Mouse (Mus musculus) right cerebral cortex, adult 2 months (tissue): Measurements from ENCODE around the gene Usf3.

ENCODE experiments used
- DNase-seq, 2 experiments: peaks; one replicate each; pipeline ENCODE4 v3.0.0; 2021 to 2022; ENCODE audit warnings: low spot score in 2 of 2

The Usf3 gene

DNA sequence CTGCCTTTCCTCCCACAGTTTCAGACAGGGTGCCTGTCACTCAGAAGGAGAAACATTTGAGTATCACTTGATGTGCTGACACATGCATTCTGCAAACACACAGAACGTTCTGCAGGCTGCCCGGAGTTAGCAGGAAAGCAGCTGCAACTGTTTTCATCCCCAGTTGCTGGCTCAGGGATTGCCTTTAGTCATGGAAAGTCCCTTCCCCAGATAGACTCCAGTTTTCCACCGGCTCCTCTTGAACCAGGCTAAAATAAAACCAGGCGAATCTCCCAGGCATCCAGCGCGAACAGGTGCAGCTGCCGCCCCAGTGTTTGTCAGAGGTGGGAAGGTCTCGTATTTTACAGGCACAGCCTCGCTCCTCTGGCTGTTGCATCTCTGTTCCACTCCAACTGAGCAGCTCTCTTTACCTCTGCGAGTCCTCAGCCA lies 65.8 kb downstream of the Usf3 start:
- DNase-seq, result peak; percentile 35 to 46

DNA sequence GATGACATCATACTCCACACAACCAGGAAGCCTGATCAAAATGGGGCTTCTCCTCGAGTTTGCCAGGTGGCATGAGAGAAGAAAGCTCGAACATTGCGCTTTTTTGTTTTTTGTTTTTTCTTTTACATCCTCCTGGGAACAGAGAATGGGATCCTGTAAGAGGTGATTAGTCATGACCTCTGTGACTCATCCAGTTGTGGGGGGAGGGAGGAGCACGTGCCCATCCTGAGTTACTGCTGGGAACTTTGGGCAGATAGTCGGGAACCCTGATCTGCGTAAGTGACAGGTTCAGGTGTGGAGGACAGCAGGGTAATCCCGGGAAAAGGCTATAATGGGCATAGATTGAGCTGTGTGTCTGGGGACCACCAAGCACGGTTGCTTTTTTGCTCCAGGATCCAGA lies 67.4 kb downstream of the Usf3 start:
- DNase-seq, result no peak

DNA sequence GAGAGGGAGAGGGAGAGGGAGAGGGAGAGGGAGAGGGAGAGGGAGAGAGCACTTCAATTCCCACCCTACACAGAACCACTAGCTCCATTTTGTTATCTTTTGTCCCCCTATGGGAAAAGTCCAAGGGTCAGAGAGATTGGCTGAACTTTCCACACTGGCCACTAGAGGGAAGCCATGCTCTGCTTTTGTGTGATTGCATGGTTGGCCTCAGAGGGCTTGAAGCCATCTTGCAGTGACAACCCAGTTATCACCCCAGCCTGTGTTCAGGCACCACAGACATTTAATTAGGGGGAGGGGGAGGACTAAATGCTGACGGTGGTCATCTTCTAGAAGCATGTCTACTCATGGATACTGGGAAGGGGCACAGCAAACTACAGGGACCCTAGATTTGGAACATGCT lies 69.6 kb downstream of the Usf3 start:
- peak; percentile 78 to 80 for DNase-seq

DNA sequence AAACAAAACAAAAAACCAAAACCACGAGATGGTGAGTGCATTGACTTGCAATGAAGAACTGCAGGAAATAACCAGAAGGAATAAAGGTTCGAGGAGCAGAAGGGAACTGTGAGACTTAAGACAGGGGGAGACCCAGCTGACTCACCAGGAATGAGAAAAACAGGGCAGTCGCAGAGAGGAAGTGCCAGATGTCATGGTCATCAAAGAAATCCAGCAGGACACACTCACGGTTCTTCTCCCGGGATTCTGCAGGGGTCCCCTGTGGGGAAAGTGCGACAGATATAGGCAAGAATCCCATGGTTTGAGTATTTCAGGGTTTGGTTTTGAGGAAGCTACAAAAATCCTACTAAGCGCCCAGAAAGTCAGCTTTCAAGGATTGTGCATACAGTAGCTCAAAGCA lies 70.3 kb downstream of the Usf3 start:
- DNase-seq, result no peak

DNA sequence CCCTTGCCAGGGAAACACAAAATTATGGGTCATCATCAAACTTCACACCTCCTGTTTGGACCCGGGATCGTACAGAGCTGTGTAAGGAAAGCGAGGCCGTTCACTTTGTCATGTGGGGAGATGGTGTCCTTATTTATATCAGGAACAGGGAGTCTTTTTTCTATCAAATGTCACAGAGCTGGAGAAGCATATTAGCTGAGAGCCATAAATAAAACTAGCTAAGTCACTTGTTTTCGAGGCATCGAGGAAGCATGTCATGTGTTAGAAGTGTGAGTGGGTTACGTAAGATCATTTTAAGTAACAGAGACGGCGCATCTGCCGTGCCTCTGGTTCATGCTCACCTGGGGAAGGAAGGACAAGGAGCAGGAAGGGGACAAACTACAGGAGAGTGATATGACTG lies 76.9 kb downstream of the Usf3 start:
- DNase-seq, result no peak

DNA sequence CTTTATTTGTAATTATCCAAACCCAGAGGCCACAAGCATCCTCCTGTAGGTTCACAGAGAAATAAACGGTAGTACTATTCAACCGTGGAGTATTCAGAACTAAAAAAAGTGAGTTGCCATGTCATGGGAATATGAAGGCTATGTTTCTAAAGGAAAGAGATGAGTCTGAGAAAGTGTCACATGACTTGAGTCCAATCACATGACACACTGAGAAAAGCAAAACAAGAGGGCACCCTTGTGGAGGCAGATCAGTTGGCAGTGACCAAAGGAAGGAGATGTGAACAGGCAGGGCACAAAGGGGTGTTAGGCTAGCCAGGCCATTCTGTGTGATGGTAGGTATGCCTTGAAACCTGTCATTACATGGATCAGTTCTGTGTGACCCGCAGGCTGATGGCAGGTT lies 79.7 kb downstream of the Usf3 start:
- DNase-seq, result no peak

DNA sequence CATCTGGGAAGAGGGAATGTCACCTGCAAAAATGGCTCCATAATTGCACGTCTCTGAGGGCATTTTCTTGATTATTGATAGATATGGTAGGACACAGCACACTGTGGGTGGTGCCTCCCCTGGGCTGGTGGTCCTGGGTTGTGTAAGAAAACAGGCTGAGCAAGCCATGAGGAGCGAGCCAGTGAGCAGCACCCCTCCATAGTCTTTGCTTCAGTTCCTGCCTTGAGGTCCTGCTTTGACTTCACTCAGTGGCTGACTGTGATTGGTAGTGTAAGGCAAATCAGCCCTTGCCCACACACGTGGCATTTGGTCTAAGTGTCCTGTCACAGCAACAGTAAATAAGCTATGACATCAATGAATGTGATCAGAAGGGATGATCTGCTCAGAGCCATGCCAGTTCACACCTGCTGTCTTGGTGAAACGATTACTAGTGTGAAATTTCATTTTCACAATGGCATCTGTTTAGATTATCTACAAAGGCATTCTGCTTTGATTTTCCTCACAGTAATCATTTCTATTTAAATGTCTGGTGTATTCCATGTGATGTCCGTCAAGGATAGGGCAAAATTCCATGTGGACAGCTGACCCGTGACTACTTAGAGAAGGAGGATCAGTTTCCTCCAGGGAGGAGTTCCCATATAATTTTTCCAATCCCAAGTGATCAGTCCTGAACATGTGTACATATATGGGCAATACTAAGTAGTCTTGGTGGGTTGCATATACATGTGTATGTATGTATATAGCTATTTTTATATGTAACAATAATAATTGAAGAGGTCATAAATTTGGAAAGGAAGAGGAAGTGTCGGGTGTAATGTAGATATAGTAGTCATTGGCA lies 81.0 kb downstream of the Usf3 start:
- DNase-seq, result no peak

DNA sequence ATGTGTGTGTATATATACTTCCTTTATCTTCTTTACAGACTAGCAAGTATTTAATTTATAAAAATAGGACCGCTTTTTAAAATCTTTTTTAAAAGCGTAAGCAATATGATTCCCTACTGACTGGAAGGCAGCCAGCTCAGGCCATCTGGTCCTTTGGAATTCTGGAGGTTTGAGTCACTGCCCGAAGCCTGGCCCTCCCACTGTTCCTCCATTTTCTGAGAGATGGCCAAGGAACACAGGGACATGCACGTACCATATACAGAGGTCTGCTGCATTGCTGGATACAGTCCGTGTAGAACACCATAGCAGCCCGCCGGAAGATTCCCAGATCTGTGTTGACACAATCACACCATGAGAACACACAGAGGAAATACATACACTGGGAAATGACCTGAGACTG lies 81.7 kb downstream of the Usf3 start:
- DNase-seq, result peak; percentile 62 to 66

DNA sequence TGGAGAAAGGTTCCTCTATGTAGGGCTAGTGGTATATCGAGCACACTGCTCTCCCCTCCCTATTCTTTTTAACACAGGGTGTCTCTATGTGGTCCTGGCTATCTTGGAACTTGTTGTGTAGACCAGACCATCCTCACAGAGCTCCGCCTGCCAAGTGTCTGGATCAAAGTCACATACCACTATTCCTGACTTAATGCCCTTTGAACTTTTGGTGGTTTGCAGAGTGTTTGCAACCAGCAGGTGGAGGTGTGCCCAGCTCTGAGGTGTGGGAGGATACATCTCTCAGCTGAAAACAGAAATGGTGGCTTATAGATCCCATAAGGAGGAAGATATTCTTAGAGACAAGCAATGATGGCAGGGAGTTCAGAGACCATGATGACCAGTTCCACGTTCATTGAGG lies 84.4 kb downstream of the Usf3 start:
- no peak for DNase-seq

DNA sequence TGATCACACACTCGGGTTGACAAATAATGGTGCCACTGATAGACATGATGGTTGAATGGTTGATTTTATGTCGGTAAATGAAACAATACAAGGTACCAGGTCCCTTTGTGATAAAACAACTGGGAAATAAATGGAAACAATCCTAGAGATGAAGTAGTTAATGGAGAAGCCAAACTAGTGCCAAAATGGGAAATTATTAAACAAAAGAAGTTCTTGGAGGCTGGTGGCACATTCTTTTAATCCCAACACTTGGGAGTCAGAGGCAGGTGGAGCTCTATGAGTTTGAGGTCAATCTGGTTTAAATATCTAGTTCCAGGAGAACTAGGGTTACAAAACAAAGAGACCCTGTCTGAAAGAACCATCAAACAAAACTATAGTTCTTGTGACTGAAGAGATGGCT lies 91.9 kb downstream of the Usf3 start:
- DNase-seq, result no peak

DNA sequence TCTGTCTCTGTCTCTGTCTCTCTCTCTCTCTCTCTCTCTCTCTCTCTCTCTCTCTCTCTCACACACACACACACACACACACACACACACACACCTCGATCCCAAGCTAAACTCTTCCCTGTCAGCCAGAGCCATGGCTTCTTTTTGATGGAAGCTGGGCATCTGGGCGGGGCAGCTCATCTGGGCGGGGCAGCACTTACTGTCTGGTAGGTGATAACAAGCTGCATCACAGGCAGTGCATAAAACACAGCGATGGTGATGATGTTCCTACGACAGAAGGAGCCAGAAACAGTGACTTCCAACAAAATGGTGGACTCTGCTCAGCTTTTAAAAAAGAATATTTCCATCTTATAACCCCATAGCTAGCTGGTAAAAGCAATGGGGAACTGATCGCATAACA lies 92.5 kb downstream of the Usf3 start:
- no peak for DNase-seq

DNA sequence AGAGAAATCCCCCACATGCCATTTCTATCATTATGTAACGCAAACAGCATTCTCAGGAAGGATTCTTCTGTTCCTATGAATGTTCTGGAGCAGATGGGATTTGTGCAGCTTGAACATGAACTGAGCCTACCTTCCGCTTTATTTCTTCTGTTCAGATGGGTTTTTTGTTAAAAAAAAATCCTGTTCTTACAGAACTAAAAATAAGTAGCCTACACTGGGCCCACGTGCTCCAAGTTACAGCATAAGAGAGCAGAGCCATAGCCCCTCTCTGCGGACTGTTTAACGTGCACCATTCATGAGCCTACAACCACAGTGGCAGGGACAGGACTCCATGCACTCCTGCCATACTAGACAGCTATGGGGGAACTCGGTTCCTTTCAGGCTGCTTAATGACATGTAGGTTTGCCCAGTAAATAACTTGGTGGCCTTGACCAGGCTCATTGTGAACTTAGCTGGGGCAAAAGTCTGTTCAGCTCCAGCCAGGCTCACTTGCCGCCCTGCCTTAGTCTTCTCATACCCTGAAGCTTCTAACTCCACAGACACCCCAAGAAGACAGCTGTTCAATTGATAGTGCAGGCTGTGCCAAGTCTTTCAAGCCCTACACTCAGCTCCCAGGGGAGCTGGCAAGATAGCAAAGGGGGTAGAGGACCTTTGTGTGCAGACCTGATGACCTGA lies 95.6 kb downstream of the Usf3 start:
- peak; percentile 53 to 62 for DNase-seq

DNA sequence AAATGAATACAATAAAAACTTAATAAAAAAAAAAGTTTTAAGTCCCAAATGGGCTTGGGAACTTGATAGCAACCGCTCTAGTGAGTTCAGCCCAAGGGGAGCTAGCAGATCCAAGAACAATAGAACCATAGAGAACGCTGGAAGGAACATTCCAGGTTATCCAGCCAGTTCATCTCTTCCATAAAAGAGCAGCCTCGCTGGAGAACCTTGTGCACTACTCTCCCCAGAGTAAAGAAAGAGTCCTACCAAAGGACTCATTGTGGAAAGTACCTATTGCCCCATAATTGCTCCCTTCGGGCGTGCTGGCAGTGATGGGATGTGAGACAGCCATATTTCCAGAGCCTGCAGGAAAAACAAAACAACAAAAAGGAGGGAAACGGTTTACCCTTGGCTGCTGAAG lies 96.5 kb downstream of the Usf3 start:
- DNase-seq, result no peak

DNA sequence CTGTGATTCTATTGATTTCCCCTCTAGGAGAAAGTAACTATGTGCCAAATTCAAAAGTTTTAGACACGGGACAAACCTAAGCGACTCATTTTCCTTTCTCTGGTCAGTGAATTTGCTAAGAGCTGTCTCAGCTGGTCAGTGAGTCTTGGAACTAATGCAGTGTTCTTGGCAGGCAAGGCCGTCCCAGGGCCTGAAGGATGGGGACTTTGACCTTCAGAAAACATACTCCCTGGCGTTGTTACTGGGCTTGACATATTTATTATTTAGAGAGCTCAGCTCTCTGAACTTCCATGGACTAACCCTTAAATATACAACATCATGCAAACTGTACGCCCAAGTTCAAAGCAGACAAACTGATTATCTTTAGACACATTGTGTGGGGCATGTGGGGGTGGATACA lies 97.6 kb downstream of the Usf3 start:
- no peak for DNase-seq

DNA sequence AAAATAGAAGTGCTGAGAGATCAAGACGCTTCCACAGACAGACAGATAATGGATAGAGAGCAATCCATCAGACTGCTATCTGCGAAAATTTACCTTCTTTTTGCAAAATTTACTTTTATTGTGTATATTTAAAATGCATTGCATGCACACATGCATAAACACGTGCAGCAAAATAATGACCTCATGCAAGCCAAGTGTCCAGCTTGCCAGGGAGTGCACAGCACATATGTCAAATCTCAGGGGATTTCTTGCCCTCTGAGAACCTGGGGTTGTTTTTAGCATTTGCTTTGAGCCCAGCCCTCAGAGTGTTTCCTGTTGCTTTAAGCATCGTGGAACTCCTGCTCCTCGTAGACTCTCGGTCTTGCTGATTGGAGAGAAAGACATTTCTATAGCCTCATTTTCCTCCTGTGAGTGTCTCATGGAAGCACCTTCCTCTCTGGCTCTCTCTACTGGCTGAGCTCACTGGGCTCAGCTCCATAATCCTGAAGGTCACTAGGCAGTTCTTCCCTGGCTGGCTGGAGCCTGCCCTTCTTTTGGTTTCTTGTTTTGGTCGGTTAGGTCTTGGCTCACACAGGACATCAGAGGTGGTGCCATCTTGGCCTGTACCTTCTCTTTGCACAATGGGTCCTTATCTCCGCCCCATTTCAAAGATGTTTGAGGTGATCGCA lies 98.5 kb downstream of the Usf3 start:
- DNase-seq, result no peak
